Mouse (Mus musculus): Measurements from ENCODE around the gene Cidec. TPM values are rescaled to one million over a fixed set of nuclear protein-coding genes. Genes with fewer than 3 reads are reported as not detected.

Cidec gene
- total RNA-seq, 2 experiments from 2014 or later, result 49.8 to 62.1 TPM

DNA sequence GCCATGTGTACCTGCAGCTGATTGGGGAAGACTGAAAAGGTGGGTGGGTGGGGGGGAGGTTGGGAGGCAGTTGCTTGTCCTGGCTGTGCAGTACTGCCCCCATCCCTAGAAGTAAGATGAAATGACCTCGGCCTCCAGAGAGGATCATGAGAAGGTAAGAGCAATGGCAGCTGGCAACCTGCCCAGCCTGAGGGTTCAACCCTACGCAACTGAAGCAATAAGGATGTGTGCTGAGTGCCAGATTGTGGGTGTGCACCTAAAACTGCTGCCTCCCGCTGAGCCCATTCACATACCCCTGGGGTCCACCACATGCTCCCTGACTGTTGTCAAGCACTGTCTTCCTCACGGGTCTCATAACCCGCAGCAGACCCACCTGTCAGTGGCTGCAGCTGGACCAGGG is 19.1 kb downstream of the Cidec start:
- DNase-seq (ENCODE audit: low spot score in 2 of 2), result no peak

DNA sequence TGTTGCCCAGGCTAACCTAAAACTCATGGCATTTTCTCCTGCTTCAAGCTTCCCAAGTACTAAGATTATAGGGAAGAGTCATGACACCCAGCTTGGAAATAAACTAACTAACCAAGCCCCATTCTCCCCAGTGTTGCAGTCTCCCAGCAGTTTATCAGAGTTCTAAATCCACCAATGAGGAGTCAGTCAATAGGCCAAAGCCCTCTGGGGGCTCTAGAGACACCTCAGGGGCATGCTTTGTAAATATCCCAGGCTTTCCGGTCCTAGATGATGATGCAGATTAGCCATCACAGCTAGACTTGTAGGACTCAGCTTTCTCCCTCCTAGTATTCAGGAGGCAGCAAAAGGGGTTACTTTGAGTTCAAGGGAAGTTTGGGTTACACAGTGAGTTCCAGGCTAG is 25.6 kb downstream of the Cidec start:
- no peak for DNase-seq (ENCODE audit: low spot score in 2 of 2)

DNA sequence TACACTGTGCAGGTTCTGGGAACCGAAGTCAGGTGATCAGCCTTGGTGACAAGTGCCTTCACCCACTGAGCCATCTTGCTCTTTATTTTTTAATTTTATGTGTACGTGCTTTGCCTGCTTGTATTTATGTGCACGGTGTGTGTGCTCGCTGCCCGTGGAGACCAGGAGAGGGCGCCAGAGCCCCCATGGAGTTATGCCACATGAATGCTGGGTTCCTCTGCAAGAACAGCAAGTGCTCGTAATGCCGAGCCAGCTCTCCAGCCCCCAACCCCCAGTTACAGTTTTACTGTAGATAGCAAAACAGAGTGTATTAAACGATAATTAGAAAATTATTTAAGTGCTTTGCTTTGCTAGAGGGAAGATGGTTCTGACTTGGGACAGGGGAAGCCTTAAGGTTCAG is 28.9 kb downstream of the Cidec start:
- DNase-seq (ENCODE audit: low spot score in 2 of 2), result no peak

DNA sequence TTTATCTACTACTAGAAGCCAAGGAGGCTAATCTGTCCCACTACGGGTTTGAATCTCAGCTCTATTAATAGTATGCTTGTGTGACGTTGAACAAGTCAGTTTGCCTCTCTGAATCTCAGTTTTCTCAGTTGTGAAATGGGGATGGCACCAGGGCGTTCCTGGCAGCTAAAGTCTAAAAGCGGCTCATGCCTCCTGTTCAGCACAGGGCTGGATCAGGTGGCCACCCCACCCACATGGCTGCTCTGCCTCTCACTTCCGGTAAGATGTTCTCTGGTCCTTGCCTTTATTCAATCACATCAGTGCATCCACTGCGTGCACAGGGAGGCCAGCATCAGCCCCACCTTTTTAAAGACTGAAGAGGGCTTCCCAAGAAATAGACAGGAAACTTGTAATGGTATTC is 30.1 kb downstream of the Cidec start:
- no peak for DNase-seq (ENCODE audit: low spot score in 2 of 2)

DNA sequence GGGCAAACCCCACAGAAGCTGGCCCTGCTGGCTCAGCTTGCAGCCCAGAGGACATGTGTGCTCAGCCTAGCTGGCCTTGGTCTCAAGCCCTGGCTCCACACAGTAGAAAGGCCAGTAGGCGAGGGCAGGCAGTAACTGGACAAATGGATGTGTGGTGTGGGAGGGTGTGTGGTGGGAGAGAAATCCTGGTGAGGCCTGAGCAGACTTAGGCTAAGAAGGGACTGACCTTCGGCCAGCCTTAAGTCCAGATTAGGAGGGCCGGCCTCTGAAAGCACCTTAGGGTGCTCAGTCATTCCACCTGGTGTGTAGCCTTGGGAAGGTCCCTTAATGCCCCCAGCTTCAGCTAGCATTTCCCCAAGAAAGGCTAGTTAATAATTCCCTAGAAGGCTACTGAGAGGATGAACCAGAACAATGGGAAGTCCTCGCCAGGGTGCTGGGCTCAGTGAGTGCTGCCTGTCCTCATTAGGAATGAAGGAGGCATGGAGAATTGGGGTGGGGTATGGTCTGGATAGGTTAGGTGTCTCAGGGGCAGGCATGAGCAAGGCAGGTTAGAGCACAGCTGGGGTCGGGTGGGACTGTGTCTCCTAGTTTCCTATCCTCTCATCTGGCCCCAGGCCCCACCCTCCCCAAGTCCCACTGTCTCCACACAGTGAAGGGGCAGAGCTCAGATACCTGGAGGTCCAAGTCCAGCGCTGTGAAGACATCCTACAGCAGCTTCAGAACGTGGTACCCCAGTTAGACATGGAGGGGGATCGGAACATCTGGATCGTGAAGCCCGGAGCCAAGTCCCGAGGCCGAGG is 30.7 kb downstream of the Cidec start:
- no peak for DNase-seq (ENCODE audit: low spot score in 2 of 2)

DNA sequence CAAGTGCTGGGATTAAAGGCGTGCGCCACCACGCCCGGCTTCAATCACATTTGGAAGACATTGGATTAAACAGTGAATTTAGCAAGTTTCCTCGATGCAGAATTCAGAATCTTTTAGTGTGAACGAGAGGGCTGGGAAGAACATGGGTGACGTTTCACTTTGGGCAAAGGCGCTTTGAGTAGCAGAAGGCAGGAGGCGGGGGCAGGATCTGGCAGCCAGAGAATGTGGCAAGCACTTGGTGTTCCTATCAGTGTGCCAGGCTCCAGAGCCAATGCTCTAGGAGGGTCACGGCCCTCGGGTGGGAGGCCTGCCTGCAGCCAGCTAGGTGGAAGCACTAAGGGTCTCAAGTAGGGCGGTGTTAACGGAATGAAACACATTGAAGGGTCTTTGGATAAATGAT is 33.5 kb downstream of the Cidec start:
- DNase-seq (ENCODE audit: low spot score in 2 of 2), result no peak

DNA sequence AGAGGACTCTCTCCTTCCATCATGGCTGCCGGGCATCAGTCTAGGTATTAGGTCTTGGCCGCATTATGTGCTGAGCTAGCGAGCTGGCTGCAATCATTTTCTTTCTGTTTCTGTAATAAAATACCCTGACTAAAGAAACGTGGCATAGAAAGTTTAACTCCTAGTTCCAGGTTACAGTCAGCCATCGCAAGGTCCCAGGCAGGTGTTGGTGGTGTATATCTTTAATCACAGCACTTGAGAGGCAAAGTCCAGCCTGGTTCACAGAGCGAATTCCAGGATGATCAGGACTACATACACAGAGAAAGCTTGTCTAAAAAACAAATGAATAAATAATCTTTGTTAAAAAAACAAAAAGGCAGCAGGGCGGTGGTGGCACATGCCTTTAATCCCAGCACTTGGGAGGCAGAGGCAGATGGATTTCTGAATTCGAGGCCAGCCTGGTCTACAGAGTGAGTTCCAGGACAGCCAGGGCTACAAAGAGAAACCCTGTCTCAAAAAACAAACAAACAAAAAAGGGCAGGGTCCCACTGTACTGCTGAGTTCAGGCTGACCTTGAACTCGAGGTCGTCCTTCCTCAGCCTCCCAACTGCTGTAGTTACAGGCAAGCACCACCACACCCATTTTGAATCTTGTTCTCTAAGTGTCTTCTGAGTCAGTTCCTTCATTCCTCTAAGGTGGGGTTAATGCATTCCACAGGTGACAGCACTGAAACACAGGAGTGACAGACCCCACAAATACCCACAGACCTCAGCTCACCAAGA is 39.1 kb downstream of the Cidec start:
- DNase-seq (ENCODE audit: low spot score in 2 of 2), result no peak

DNA sequence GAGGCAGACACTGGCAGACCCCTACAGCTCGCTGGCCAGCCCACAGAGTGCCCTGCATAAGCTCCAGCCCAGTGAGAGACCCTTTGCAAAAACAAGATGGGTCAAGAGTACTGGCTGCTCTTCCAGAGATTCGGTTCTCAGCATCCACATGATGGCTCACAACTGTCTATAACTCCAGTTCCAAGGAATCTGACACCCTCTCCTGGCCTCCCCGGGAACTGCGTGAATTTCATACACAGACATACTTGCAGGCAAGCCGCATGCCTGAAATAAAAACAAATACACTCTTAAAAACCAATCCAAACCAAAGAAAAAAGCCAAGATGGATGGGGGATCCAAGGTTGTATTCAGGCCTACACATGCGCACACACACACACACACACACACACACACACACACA is 40.1 kb downstream of the Cidec start:
- DNase-seq (ENCODE audit: low spot score in 2 of 2), result no peak

DNA sequence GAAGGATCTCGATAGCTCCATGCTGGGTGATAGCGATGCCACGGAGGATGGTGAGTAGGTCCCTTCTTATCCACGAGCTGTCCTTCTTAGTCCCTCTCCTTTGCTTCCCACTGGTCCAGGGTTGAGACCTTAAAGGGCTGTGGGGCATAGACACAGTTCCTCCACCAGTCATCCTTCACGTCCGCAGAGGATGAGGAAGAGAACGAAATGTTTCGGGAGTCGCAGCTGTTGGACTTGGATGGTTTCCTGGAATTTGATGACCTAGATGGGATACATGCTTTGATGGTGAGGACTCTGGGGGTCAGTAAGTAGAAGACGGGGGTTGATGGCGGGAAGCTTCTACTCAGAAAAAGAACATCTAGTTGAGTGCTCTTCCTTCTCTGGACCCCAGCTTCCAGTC is 40.7 kb downstream of the Cidec start:
- no peak for DNase-seq (ENCODE audit: low spot score in 2 of 2)

DNA sequence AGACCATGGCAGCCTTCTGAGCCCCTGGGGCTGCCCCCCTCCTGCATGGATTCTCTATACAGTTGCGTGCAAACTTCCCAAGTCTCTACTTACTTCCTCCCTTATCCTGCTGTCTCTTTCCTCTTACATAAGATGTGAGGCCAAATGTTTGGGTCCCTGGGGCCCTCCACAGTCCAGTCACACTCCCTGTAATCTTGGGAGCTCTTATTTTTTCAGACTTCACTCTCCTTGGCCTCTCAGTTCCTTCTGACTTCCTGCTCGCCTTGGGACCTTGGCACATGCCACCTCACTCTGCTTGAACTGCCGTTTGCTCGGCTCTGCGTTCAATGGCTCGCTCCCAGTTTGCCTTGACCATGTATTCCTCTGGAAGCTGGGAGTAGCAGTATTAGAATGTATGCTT is 41.6 kb downstream of the Cidec start:
- no peak for DNase-seq (ENCODE audit: low spot score in 2 of 2)

DNA sequence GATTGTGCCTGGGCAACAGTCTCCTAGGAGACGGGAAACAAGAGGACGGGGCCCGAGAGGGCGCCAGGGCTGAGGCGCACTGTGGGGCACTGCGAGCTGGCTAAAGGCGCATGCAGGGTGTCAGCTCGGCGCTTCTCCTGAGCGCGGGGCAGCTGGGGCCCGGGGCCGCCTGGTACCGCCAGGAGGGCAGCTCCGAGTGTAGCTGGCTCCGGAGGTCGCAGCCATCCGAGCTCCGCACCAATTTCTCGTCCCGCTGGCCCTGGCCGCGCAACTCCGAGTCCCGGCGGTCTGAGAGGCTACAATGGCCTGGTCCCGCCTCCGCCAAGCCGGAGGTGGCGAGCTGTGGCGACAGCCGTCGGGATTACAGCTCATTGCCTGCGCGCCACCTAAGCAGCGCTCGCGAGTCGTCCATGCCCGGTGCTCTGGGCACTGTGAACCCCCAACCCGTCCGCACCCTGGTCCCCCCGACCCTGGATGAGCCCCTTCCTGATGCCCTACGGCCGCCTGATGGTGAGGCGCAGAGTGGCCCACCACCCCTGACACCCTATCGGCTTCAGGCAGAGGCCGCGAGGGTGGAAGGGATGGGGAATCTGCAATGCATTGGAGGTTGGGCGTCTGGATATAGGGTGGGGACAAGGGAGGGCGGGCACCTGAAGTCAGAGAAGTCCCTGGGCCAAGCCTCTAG is 43.0 kb downstream of the Cidec start:
- DNase-seq (ENCODE audit: low spot score in 2 of 2), result peak; percentile 34

DNA sequence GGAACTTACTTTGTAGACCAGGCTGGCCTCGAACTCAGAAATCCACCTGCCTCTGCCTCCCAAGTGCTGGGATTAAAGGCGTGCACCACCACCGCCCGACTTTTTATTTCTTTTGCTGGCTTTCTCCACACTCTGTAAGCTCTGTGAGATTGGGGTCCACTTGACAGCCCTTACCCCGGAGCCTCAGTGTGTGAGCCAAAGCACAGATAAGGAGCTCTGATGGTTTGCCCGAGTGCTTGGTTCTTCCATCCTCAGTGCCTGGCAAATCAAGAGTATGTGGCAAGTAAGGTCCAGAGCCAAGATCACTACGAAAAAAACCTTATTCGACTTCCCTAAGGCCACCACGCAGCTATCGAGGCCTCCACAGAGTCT is 43.6 kb downstream of the Cidec start:
- DNase-seq (ENCODE audit: low spot score in 2 of 2), result no peak

DNA sequence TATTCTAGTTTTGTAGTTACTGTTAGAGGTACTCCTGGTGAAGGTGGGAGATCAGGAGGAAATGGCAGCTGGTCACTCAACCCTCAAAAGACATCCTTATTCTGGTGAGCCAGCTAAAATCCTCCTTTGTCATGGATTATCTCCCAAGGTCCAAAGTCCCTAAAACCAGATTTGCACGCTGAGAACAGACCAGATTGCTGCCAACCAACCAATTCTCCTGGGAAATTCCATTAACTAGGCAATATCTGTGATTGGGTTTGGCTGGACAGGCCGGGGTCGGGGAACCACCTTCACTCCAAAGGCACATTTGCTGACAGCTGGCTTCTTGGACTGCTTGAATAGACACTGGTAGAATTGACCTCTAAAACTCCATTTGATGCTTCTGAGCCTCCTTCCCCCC is 44.8 kb downstream of the Cidec start:
- no peak for DNase-seq (ENCODE audit: low spot score in 2 of 2)

DNA sequence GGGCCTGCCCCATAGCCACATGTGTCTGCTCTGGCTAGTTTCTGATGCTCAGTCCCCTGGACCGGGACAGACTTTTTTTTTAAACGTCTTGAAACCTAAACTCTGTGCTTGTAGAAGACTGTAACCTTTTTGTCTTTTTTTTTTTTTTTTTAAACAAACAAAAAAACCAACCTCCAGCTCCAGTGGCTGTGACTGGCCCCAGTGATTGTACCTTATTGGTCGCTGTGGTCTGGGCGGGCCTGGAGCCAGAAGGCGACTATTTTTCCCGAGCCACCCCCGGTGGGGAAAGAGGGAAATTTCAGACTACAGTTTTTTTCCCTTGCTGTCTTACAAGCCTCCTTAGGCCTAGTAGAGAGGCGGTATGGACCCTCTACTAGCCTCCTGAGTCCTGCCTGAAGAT is 46.6 kb downstream of the Cidec start, which contains the start of gene Ttll3:
Gene Ttll3 (plus strand): TSS at position 301 of the 400 bp plus-strand sequence.
- DNase-seq (ENCODE audit: low spot score in 2 of 2), result no peak

DNA sequence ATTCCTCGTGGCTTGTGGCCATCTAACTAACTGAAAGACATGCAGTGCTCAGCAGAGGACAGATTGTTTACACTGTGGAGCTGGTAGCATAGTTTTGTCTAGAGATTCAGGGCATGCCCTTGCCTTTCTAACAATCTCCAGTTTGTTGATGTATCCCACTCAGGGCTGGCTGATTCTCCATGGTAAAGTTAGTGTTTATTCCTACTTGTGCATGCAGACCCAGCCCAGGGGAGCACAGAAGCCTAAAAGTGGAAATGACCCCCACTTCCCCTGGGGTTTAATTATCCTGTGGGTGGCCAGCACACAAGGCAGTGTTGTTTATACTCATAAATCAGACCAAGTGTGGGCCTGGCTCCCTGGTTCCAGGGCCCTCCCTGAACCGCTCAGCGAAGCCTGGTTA is 49.5 kb downstream of the Cidec start:
- no peak for DNase-seq (ENCODE audit: low spot score in 2 of 2)

DNA sequence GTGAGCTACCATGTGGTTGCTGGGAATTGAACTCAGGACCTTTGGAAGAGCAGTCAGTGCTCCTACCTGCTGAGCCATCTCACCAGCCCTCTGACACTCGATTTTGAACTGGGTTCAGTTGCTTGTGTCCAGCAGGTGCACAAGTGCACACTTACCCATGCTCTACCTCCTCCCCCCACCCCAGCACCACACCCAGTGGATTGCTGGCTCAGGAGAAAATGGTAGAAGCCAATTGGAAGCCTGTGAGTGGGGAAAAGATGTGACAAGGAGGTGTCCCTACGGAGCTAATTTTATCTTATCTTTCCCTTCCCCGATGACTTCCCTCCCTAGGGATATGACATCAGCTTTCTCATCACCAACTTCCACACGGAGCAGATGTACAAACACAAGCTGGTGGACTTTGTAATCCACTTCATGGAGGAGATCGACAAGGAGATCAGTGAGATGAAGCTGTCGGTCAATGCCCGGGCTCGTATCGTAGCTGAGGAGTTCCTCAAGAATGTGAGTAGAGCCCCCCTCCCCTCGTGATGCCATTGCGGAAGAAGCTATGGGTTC is 50.3 kb downstream of the Cidec start:
- DNase-seq (ENCODE audit: low spot score in 2 of 2), result no peak

DNA sequence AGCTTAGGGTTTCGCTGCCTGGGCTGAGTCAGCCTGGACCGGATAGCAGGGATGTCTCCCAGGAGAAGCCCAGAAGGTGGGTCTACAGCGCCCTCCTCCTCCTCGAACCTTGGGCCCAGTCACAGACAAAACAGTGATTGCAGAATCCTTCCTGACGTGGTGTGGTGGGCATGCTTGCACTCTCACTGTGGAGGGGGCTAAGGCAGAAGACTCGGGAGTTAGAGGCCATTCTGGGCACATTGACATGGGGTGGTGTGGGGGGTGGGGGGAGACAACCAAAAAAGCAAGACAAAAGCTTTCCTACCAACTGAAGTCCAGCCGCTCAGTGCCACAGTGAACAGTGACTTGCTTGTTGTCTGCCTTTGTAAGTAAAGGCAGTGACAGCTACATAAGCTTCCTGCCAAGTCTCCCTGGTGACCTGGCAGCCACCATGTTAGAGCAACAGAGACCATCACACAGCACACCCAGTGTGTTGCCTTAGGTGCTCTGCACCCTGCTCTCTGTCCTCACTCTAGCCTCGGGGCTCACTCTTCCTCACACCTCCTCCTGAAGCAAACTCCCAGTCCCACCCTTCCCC is 51.1 kb downstream of the Cidec start:
- no peak for DNase-seq (ENCODE audit: low spot score in 2 of 2)

DNA sequence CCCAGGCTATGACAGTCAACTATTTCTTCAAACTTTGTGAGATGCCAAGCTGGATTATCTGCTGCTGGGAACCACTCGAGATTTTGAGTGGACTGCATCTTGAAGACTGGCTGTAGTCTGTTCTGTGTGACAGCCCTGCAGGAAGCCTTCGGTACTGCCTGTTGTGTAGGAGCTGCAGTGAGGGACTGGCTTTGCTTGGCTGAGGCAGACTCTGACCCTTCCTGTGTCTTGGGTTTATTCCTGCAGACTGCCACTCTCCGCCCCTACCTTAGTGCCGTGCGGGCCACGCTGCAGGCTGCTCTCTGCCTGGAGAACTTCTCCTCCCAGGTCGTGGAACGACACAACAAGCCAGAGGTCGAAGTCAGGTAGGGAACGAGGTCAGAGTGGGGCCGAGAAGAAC is 55.1 kb downstream of the Cidec start:
- no peak for DNase-seq (ENCODE audit: low spot score in 2 of 2)

DNA sequence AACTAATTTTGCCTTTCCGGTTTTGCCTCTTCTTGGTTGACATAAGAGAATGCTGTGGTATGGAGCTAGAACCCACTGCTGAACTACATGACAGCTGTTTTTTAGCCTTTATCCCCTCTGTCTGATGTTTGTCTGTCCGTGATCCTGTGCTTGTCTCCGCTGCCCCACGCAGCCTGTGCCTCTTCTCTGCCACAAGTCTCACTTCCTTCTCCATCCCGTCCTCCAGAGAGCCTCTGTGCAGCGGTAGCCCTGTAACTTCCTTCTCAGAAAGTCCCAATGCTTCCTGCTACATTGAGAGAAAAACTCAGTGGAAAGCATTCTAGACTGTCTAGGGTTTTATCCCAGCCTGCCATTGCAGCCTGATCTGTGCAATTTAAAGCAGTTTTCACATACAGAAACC is 56.3 kb downstream of the Cidec start:
- no peak for DNase-seq (ENCODE audit: low spot score in 2 of 2)

DNA sequence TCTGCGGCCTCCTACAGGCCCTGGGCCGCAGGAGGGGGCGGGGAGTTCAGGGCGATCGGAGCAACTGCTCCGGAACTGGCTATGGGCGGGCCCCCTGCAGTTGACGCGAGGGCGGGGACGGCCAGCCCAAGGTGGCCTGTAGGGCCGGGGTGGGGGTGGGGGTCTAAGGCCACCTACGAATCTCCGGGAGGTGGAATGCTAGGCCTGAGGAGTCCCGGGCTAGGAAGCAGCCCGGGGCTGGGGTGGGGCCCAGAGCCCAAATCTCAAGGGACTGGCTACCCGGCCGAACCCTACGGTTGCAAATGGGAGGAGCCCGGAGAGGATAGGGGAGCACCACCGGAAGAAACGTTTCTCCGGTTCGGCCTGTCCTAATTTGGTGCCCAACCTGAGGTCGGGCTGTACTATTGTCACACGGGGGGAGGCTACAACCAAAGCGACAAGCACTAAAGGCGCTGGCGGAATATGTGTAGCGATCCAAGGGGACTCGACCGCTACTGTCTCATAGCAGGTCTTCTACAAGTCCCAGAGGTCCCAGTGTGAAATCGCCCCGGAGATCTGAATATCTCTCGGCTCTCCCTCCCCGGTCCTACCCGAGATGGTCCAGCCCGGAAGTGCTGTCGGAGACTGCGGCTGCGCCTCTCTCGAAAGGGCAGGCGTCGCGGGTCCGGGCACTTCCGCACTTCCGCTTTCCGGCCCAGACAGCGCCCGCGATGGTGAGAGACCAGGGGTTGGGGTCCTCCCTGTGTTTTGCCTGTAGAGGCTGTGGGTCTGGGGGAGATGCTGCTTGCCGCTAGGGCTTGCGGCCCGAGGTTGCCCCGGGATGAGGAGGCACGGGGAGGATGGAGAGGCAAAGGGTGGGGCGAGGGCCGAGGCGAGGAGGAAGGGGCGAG is 57.8 kb downstream of the Cidec start, which contains the start of the genes Tada3 and Arpc4:
Gene Tada3 (minus strand): TSS at position 388 of the 890 bp plus-strand sequence.
Gene Arpc4 (plus strand): TSS at position 620 of the 890 bp plus-strand sequence.
- peak; percentile 81 to 85 for DNase-seq (ENCODE audit: low spot score in 2 of 2)
